Mouse (Mus musculus) heart, embryonic 14.5 days (tissue): ENCODE measurements around the gene Gm20219. TPM values are rescaled to one million over a fixed set of nuclear protein-coding genes. Genes with fewer than 3 reads are reported as not detected.
A peak's percentile ranks its signal among the peaks of the same experiment; 100 is the strongest.

Experiments used
- ATAC-seq: fragments of 200-750 bp; cut with Nextera tagmentation; 2 replicates; pipeline ENCODE4 v1.8.0; 2017; ENCODE audit warnings: low read depth, moderate TSS enrichment; ENCODE audit not compliant: insufficient number of reproducible peaks, insufficient read depth, low FRiP score
- H3K27ac ChIP-seq, 2 experiments: fragments of 200-500 bp in 1 of 2; fragments of 300-500 bp in 1 of 2; sonication (generic) in 1 of 2; replicated peaks in 1 of 2; 2 replicates each; pipeline ENCODE4 v1.5.1; 2012 to 2014; ENCODE audit warnings: low read depth in 2 of 2, low read length in 2 of 2, control low read depth in 1 of 2, mild to moderate bottlenecking in 1 of 2, mixed read lengths in 1 of 2; ENCODE audit not compliant: control insufficient read depth in 1 of 2, insufficient read depth in 1 of 2
- H3K27me3 ChIP-seq: fragments of 300-500 bp; sonication (generic); 2 replicates; pipeline ENCODE4 v1.6.1; 2014; ENCODE audit warnings: mild to moderate bottlenecking, low read length, control low read depth; ENCODE audit not compliant: control insufficient read depth, insufficient read depth
- H3K36me3 ChIP-seq: fragments of 300-500 bp; sonication (generic); 2 replicates; pipeline ENCODE4 v1.6.1; 2014; ENCODE audit warnings: mild to moderate bottlenecking, control low read depth, low read length, mixed read lengths; ENCODE audit not compliant: control insufficient read depth, insufficient read depth
- H3K4me1 ChIP-seq, 2 experiments: fragments of 200-500 bp in 1 of 2; fragments of 300-500 bp in 1 of 2; sonication (generic) in 1 of 2; 2 replicates each; pipeline ENCODE4 v1.6.1; 2012 to 2014; ENCODE audit warnings: low read length in 2 of 2, control low read depth in 1 of 2, mixed read lengths in 1 of 2; ENCODE audit not compliant: control insufficient read depth in 2 of 2, insufficient read depth in 2 of 2
- H3K4me2 ChIP-seq: fragments of 300-500 bp; sonication (generic); 2 replicates; pipeline ENCODE4 v1.6.1; 2014; ENCODE audit warnings: mild to moderate bottlenecking, low read length
- H3K4me3 ChIP-seq, 2 experiments: fragments of 200-500 bp in 1 of 2; fragments of 300-500 bp in 1 of 2; sonication (generic) in 1 of 2; 2 replicates each; pipeline ENCODE4 v1.5.1; 2012 to 2014; ENCODE audit warnings: low read length in 2 of 2, mild to moderate bottlenecking in 2 of 2, control low read depth in 1 of 2, low read depth in 1 of 2, moderate library complexity in 1 of 2; ENCODE audit not compliant: control insufficient read depth in 1 of 2, insufficient read depth in 1 of 2
- H3K9ac ChIP-seq: fragments of 300-500 bp; sonication (generic); 2 replicates; pipeline ENCODE4 v1.6.1; 2014; ENCODE audit warnings: mild to moderate bottlenecking, low read length
- H3K9me3 ChIP-seq: fragments of 300-500 bp; sonication (generic); 2 replicates; pipeline ENCODE4 v1.6.1; 2016; ENCODE audit warnings: low read length, control low read depth; ENCODE audit not compliant: control insufficient read depth
- WGBS: fragments of 180-500 bp; shearing (Covaris S2); extraction: QIAGEN DNeasy Blood & Tissue Kit; methylation state at CpG from one replicate; pipeline ENCODE4 v1.1.7; 2014; 5-methylcytosine and 5-hydroxymethylcytosine counted together
- polyA plus RNA-seq: library from polyadenylated mRNA; unstranded; fragments of >200 nt; fragmentation: Nextera tagmentation; extraction: Ambion mirVana; gene quantifications from 2 replicates; pipeline ENCODE4 v1.2.1, GENCODE M21; 2014

Gene Gm20219
- polyA plus RNA-seq, 1 experiment from 2014 or later, result 0.58 TPM

GRCm38 (mm10) chr17:56567370-56567769 is 13.2 kb upstream of the Gm20219 start:
- Histone ChIP-seq H3K4me1 (no peaks in the 10 kb centered on the region), H3K9ac (no peak overlapping the region), H3K9me3 (no peaks in the 10 kb centered on the region), H3K4me3 (no peak overlapping the region), H3K27ac (no peak overlapping the region), H3K36me3 (peaks cover 100% of the 10 kb centered on the region), H3K27me3 (no peaks in the 10 kb centered on the region), H3K4me2 (no peak overlapping the region)
- ATAC-seq, result no peak
- 90% methylated on average over 4 of the region's 4 CpGs for WGBS

DNA sequence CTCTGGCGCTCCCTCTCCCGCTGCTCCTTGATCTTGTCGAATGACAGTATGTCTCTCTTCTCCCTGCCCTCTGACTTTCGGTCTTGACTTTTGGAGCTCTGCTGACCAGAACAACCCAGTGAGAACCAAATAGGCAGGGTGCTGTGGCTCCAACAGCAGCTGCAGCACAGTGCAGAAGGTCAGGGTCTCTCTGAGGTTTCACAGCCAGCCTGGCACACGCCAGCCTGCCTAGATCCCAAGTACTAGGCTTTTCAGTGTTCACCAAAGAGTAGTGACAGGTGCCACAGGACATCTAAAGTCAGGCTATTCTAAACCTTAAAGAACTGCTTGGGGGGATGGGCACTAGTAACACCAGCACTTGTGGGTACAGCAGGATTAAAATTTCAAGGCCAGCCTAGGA is 12.7 kb upstream of the Gm20219 start:
- no peak for ATAC-seq
- Histone ChIP-seq H3K4me2 (no peak overlapping the region), H3K4me1 (no peaks in the 10 kb centered on the region), H3K27me3 (no peaks in the 10 kb centered on the region), H3K9ac (no peak overlapping the region), H3K36me3 (peaks cover 100% of the 10 kb centered on the region), H3K9me3 (no peaks in the 10 kb centered on the region), H3K27ac (no peak overlapping the region), H3K4me3 (no peak overlapping the region)
- 88% methylated on average over 5 of the region's 5 CpGs for WGBS

- Histone ChIP-seq H3K9ac (no peak overlapping the region), H3K4me3 (no peak overlapping the region), H3K27me3 (no peaks in the 10 kb centered on the region), H3K27ac (no peak overlapping the region), H3K36me3 (peaks cover 100% of the 10 kb centered on the region), H3K4me2 (no peak overlapping the region), H3K4me1 (no peaks in the 10 kb centered on the region), H3K9me3 (no peaks in the 10 kb centered on the region)
- ATAC-seq, result no peak
- WGBS, result 91% methylated on average over 29 of the region's 29 CpGs
These were observed 12.1 kb upstream of the Gm20219 start for GRCm38 (mm10) chr17:56566293-56566692.

GRCm38 (mm10) chr17:56561866-56562265 is 7.7 kb upstream of the Gm20219 start:
- 89% methylated on average over 2 of the region's 2 CpGs for WGBS
- Histone ChIP-seq H3K36me3 (peaks cover 65% of the 10 kb centered on the region), H3K27me3 (no peaks in the 10 kb centered on the region), H3K4me2 (no peak overlapping the region), H3K9ac (no peak overlapping the region), H3K27ac (no peak overlapping the region), H3K9me3 (no peaks in the 10 kb centered on the region), H3K4me3 (no peak overlapping the region), H3K4me1 (no peaks in the 10 kb centered on the region)
- ATAC-seq, result no peak

DNA sequence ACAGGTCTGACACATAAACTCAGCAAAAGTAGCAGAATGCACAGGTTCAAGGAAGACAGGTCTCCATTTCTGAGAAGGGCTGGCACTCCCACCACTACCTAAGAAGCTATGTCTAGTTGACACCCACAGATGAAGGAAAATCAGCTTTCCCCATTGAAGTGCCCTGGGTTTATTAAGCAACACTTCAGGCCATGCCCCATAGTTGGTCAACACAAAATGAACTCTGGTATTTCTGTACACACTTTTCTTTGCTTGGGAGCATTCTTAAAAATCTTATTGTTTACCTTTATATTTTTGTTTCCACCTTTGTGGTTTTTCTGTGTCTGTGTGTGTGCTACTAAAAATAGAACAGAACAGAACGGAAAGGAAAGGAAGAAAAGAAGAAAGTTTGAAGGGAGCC is 5.9 kb upstream of the Gm20219 start:
- Histone ChIP-seq H3K4me1 (no peaks in the 10 kb centered on the region), H3K36me3 (peaks cover 47% of the 10 kb centered on the region), H3K27me3 (no peaks in the 10 kb centered on the region), H3K9ac (no peak overlapping the region), H3K4me2 (no peak overlapping the region), H3K27ac (no peak overlapping the region), H3K9me3 (no peaks in the 10 kb centered on the region), H3K4me3 (no peak overlapping the region)
- 50% methylated on average over 1 of the region's 1 CpGs for WGBS
- no peak for ATAC-seq

DNA sequence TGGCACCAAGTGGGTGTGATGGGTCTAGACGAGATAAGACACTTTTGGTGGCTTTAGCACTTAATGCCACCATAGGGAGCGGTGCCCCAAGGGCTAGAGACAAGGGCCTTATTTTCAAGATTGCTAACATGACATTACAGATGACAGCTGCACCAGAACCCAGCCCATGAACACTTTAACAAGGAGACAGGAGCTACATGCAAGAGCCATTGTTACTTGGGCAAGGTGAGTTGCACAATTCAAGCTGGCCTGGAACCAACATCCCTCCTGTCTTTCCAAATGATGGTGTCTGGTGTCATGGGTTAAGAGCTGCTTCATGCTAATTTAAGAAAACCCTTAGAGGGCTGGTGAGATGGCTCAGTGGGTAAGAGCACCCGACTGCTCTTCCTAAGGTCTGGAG is 5.2 kb upstream of the Gm20219 start:
- H3K27ac ChIP-seq, result no peak overlapping the region
- H3K36me3 ChIP-seq, result peaks cover 40% of the 10 kb centered on the region
- H3K9ac ChIP-seq, result no peak overlapping the region
- WGBS, result 64% methylated on average over 3 of the region's 3 CpGs
- H3K27me3 ChIP-seq, result no peaks in the 10 kb centered on the region
- H3K4me1 ChIP-seq, result no peaks in the 10 kb centered on the region
- no peaks in the 10 kb centered on the region for H3K9me3 ChIP-seq
- H3K4me3 ChIP-seq, result no peak overlapping the region
- H3K4me2 ChIP-seq, result no peak overlapping the region
- ATAC-seq, result no peak

GRCm38 (mm10) chr17:56558448-56558847 is 4.3 kb upstream of the Gm20219 start:
- no peaks in the 10 kb centered on the region for H3K4me1 ChIP-seq
- ATAC-seq, result peak; percentile 64

GRCm38 (mm10) chr17:56552781-56553363 is 1.3 kb downstream of the Gm20219 start:
- Histone ChIP-seq H3K9ac (no peak overlapping the region), H3K9me3 (no peaks in the 10 kb centered on the region), H3K4me1 (no peaks in the 10 kb centered on the region), H3K36me3 (no peaks in the 10 kb centered on the region), H3K27me3 (no peaks in the 10 kb centered on the region), H3K27ac (no peak overlapping the region), H3K4me3 (no peak overlapping the region), H3K4me2 (no peak overlapping the region)
- ATAC-seq, result no peak
- WGBS, result 58% methylated on average over 5 of the region's 5 CpGs

More at GRCm38 (mm10) chr17:56558448-56558847, 4.3 kb upstream of the Gm20219 start:
- WGBS, result 17% methylated on average over 3 of the region's 3 CpGs
- Histone ChIP-seq H3K27ac (no peak overlapping the region), H3K4me3 (no peak overlapping the region), H3K9me3 (no peaks in the 10 kb centered on the region), H3K27me3 (no peaks in the 10 kb centered on the region), H3K36me3 (peaks cover 30% of the 10 kb centered on the region), H3K9ac (no peak overlapping the region), H3K4me2 (no peak overlapping the region)
